Mouse (Mus musculus) ES-Bruce4 (cell line): ENCODE measurements around the gene Btg2.

ENCODE experiments used
- CTCF ChIP-seq: IDR thresholded peaks from one replicate; pipeline ENCODE4 v1.8.1; 2011; ENCODE audit warnings: low read depth, low read length
- POLR2A ChIP-seq: IDR thresholded peaks from one replicate; pipeline ENCODE4 v1.8.1; 2011; ENCODE audit warnings: low read length; ENCODE audit not compliant: insufficient read depth

- no peak for TF ChIP-seq POLR2A
- TF ChIP-seq CTCF: no peak
Observed at GRCm38 (mm10) chr1:134041900-134042299, 37.0 kb downstream of the Btg2 start.
